Mouse (Mus musculus): ENCODE measurements at regions not wholly inside any gene's neighbourhood (a gene's known extent, or its start where the extent isn't known, plus 50 kb on each side); places are given as distances from the start of the nearest gene placed in this dataset.
A peak's percentile ranks its signal among the peaks of the same experiment; 100 is the strongest.

DNA sequence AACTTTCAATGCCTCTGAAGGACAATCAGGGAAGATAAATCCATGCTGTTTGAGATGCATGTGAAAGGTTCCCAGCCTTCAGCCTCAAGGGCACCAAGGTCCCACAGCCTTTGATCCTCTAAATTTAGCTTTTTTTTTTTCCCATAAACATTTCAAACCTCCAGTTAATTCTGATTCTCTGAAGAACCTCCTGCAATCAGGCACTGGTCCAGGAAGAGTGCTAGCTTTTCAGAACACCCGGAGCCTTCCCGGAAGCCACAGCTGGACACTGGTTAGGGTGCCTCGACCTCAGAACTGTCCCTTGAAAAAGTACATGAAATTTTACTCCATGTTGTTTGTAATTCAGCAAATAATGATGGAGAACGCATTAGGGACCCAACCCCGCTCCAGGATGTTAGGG lies 348.9 kb downstream of the Prdm2 start:
- WGBS = 75% methylated on average over 5 of the region's 5 CpGs
- Histone ChIP-seq H3K4me2 (ENCODE audit: low read depth, low read length) (no peak overlapping the region), H3K27ac (ENCODE audit: low read depth, low read length) (no peak overlapping the region), H3K27me3 (ENCODE audit: control insufficient read depth, insufficient read depth, low read length) (no peaks in the 10 kb centered on the region), H3K9me3 (ENCODE audit: control insufficient read depth, low read length) (no peaks in the 10 kb centered on the region), H3K4me1 (ENCODE audit: control insufficient read depth, insufficient read depth, low read length) (0 out of 2 replicates have a peak, but pooled peaks cover 3% of the 10 kb centered on the region), H3K36me3 (ENCODE audit: control insufficient read depth, insufficient read depth, low read length) (no peaks in the 10 kb centered on the region), H3K4me3 (ENCODE audit: low read depth, low read length) (no peak overlapping the region), H3K9ac (replicated peaks; ENCODE audit: low read depth, low read length) (no peak overlapping the region)
- no peak for ATAC-seq (ENCODE audit: low read depth)

DNA sequence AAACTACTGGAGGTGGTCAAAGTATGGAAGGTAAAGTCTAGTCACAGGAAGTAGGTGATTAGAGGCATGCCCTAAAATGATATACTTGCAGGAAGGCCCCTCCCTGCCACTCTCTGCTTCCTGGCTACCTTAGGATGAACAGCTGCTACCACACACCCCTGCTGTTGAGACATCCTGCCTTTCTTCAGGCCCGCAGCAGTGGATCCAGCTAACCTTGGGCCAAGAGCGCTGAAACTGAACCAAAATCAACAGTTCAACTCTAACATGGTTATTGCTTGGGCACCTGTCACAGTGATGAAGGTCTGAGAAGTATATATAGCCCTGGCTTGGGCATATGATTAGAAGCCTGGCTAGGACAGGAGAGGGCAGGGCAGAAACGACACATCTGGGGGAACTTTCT lies 352.4 kb downstream of the Prdm2 start:
- Histone ChIP-seq H3K27ac (ENCODE audit: low read depth, low read length) (no peak overlapping the region), H3K4me1 (ENCODE audit: control insufficient read depth, insufficient read depth, low read length) (no peaks in the 10 kb centered on the region), H3K4me3 (ENCODE audit: low read depth, low read length) (no peak overlapping the region), H3K36me3 (ENCODE audit: control insufficient read depth, insufficient read depth, low read length) (no peaks in the 10 kb centered on the region), H3K4me2 (ENCODE audit: low read depth, low read length) (no peak overlapping the region), H3K27me3 (ENCODE audit: control insufficient read depth, insufficient read depth, low read length) (no peaks in the 10 kb centered on the region), H3K9me3 (ENCODE audit: control insufficient read depth, low read length) (no peaks in the 10 kb centered on the region), H3K9ac (replicated peaks; ENCODE audit: low read depth, low read length) (no peak overlapping the region)
- 78% methylated on average over 3 of the region's 3 CpGs for WGBS
- ATAC-seq (ENCODE audit: low read depth) = no peak

DNA sequence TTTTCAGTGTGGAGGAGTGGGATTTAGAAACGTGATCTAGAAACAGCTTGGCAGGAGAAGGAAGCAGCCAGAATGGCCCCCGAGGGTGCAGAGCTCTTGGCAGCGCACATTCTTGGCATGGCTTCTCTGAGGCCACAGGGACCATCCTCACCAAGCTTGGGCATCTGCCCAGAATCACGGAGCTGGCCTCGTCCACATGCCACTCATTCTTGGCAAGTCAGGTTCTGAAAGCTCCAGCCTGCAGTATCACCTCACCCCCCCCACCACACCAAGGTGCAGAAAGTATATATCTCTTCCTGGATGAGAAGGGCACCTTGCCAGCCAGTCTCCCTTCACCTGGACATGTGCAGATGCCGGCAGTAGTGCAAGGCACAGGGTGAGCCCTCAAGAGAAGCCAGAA lies 356.2 kb downstream of the Prdm2 start:
- Histone ChIP-seq H3K9me3 (ENCODE audit: control insufficient read depth, low read length) (no peaks in the 10 kb centered on the region), H3K27ac (ENCODE audit: low read depth, low read length) (no peak overlapping the region), H3K4me1 (ENCODE audit: control insufficient read depth, insufficient read depth, low read length) (no peaks in the 10 kb centered on the region), H3K9ac (replicated peaks; ENCODE audit: low read depth, low read length) (no peak overlapping the region), H3K4me2 (ENCODE audit: low read depth, low read length) (no peak overlapping the region), H3K4me3 (ENCODE audit: low read depth, low read length) (no peak overlapping the region), H3K27me3 (ENCODE audit: control insufficient read depth, insufficient read depth, low read length) (no peaks in the 10 kb centered on the region), H3K36me3 (ENCODE audit: control insufficient read depth, insufficient read depth, low read length) (no peaks in the 10 kb centered on the region)
- WGBS = 51% methylated on average over 6 of the region's 6 CpGs
- ATAC-seq (ENCODE audit: low read depth) = peak; percentile 69; the same call in 1 of the 2 replicates

DNA sequence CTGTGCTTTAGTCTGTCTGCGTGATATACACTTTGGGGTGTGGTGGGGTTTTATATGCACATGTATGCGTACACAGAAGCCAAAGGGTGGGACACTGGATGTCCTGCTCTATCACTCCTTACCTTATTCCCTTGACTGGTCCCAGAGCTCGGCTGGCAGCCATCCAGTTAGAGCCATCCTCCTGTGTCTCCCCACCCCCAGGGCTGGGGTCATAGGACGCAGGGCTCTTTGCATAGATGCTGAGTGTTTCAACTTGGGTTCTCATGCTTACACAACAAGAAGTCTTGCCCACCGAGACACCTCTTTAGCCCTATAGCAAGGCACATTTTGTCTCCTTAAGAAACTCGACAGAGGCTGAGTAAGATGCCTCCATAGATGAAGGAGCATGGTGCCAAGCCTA lies 357.2 kb downstream of the Prdm2 start:
- no peak overlapping the region for H3K4me3 ChIP-seq (ENCODE audit: low read depth, low read length)
- H3K4me2 ChIP-seq (ENCODE audit: low read depth, low read length) = no peak overlapping the region
- WGBS = 92% methylated on average over 6 of the region's 6 CpGs
- H3K27ac ChIP-seq (ENCODE audit: low read depth, low read length) = no peak overlapping the region
- ATAC-seq (ENCODE audit: low read depth) = no peak
- no peaks in the 10 kb centered on the region for H3K36me3 ChIP-seq (ENCODE audit: control insufficient read depth, insufficient read depth, low read length)
- H3K9ac ChIP-seq (replicated peaks; ENCODE audit: low read depth, low read length) = no peak overlapping the region
- H3K9me3 ChIP-seq (ENCODE audit: control insufficient read depth, low read length) = no peaks in the 10 kb centered on the region
- H3K27me3 ChIP-seq (ENCODE audit: control insufficient read depth, insufficient read depth, low read length) = no peaks in the 10 kb centered on the region
- H3K4me1 ChIP-seq (ENCODE audit: control insufficient read depth, insufficient read depth, low read length) = no peaks in the 10 kb centered on the region

DNA sequence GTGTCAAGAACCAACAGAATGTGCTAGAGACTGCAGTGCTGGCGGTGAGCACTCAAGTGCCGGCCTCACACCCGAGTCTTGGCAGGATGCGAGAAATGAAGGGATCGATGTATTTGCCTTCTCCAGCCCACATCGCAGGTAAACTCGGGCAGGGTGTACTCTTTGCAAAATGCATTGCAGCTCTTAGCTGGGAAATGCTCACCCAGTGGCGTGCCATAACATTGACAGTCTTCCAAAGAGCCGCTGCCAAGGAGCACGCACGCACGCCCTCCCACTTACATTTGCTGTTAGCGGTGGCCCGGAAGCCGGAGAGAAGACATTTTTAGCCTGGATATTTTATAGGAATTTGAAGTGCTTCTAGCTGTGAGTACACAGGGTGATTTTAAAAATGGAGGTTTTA lies 358.9 kb downstream of the Prdm2 start:
- no peaks in the 10 kb centered on the region for H3K4me1 ChIP-seq (ENCODE audit: control insufficient read depth, insufficient read depth, low read length)
- no peak overlapping the region for H3K27ac ChIP-seq (ENCODE audit: low read depth, low read length)
- no peak overlapping the region for H3K4me2 ChIP-seq (ENCODE audit: low read depth, low read length)
- ATAC-seq (ENCODE audit: low read depth) = no peak
- H3K9me3 ChIP-seq (ENCODE audit: control insufficient read depth, low read length) = no peaks in the 10 kb centered on the region
- 90% methylated on average over 15 of the region's 15 CpGs for WGBS
- H3K27me3 ChIP-seq (ENCODE audit: control insufficient read depth, insufficient read depth, low read length) = no peaks in the 10 kb centered on the region
- no peak overlapping the region for H3K9ac ChIP-seq (replicated peaks; ENCODE audit: low read depth, low read length)
- no peaks in the 10 kb centered on the region for H3K36me3 ChIP-seq (ENCODE audit: control insufficient read depth, insufficient read depth, low read length)
- H3K4me3 ChIP-seq (ENCODE audit: low read depth, low read length) = no peak overlapping the region

DNA sequence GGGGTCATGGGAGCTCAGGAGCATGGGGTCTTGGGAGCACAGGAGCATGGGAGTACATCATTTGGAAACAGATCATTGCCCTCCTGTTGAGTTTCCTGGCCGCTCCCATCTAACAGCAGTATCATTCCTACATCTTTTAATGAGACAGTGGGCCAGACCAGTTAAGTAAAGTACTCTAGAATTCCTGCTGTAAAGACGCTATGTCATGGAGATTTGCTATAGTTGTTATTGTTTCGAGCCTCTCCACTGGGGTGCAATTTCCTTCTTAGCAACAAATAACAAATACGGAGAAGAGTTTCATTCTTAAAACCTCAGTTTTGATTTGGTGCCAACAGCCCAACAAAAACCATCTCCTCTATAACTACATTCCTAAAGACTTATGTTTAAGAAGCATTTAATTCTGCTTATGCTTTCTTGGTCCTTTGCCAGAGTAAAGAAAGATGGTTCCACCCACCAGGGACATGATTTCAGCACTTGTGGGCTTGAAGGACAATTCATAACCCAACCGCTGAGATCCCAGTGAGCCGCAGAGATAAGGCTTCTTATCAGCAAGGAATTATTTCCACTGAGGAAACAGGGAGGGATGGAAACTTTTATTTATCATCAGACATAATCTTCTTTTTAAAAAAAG lies 367.6 kb downstream of the Prdm2 start:
- Histone ChIP-seq H3K9me3 (ENCODE audit: control insufficient read depth, low read length) (no peaks in the 10 kb centered on the region), H3K9ac (replicated peaks; ENCODE audit: low read depth, low read length) (no peak overlapping the region), H3K4me3 (ENCODE audit: low read depth, low read length) (no peak overlapping the region), H3K27ac (ENCODE audit: low read depth, low read length) (no peak overlapping the region), H3K36me3 (ENCODE audit: control insufficient read depth, insufficient read depth, low read length) (no peaks in the 10 kb centered on the region), H3K4me1 (ENCODE audit: control insufficient read depth, insufficient read depth, low read length) (no peaks in the 10 kb centered on the region), H3K27me3 (ENCODE audit: control insufficient read depth, insufficient read depth, low read length) (no peaks in the 10 kb centered on the region), H3K4me2 (ENCODE audit: low read depth, low read length) (no peak overlapping the region)
- ATAC-seq (ENCODE audit: low read depth) = no peak
- WGBS = 75% methylated on average over 6 of the region's 6 CpGs

DNA sequence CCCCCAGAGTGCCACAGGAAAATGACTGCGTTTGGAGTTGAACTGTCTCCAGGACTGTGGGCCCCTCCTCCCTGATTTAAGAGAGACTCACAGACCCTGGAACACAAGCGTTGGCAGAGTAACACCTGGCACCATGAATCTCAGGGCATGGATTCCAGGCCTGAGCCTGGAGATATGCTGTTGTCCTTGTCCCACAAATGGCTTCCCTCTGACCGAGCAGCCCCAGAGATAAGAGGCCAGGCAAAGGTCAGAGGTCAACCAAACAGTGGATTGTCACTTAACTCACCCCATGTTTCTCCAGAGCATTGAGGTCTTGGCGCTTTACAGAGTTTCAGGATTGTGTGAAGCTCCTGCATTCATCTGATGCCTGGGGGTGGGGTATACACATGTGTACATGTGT lies 373.3 kb downstream of the Prdm2 start:
- Histone ChIP-seq H3K27me3 (ENCODE audit: control insufficient read depth, insufficient read depth, low read length) (no peaks in the 10 kb centered on the region), H3K36me3 (ENCODE audit: control insufficient read depth, insufficient read depth, low read length) (no peaks in the 10 kb centered on the region), H3K27ac (ENCODE audit: low read depth, low read length) (no peak overlapping the region), H3K4me1 (ENCODE audit: control insufficient read depth, insufficient read depth, low read length) (no peaks in the 10 kb centered on the region), H3K4me3 (ENCODE audit: low read depth, low read length) (no peak overlapping the region), H3K9me3 (ENCODE audit: control insufficient read depth, low read length) (no peaks in the 10 kb centered on the region), H3K4me2 (ENCODE audit: low read depth, low read length) (no peak overlapping the region), H3K9ac (replicated peaks; ENCODE audit: low read depth, low read length) (no peak overlapping the region)
- ATAC-seq (ENCODE audit: low read depth) = no peak
- WGBS = 55% methylated on average over 4 of the region's 4 CpGs

DNA sequence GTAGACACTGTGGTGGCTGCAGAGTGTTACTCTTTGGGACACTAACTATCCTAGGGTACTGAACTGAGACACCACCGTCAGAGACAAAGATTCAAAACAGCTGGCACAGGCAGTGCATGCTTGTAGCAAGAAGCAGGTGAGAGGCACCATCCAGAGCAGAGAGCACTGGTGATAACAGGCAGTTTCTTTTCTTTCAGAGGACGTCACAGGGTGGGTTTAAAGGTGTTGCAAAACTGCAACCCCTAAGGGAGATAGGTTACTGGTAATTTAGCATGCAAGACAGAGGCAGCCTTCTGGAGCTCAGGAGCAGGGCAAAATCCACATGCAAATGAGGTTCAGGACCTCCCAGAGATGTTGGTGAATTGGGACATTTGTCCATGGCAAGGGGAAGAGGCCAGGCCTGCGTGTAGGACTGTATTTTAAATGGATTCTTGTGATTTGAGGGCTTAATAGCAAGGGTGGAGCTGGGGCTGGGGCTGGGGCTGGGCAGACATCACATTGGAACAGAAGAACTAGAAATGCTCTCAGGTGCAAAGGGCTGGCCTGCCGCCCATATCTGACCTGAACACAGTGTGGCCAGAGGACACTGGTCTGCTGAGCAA lies 374.3 kb downstream of the Prdm2 start:
- H3K4me3 ChIP-seq (ENCODE audit: low read depth, low read length) = no peak overlapping the region
- no peak for ATAC-seq (ENCODE audit: low read depth)
- no peaks in the 10 kb centered on the region for H3K27me3 ChIP-seq (ENCODE audit: control insufficient read depth, insufficient read depth, low read length)
- no peaks in the 10 kb centered on the region for H3K9me3 ChIP-seq (ENCODE audit: control insufficient read depth, low read length)
- no peaks in the 10 kb centered on the region for H3K4me1 ChIP-seq (ENCODE audit: control insufficient read depth, insufficient read depth, low read length)
- no peak overlapping the region for H3K9ac ChIP-seq (replicated peaks; ENCODE audit: low read depth, low read length)
- H3K36me3 ChIP-seq (ENCODE audit: control insufficient read depth, insufficient read depth, low read length) = no peaks in the 10 kb centered on the region
- H3K27ac ChIP-seq (ENCODE audit: low read depth, low read length) = no peak overlapping the region
- WGBS = 60% methylated on average over 4 of the region's 4 CpGs
- no peak overlapping the region for H3K4me2 ChIP-seq (ENCODE audit: low read depth, low read length)

DNA sequence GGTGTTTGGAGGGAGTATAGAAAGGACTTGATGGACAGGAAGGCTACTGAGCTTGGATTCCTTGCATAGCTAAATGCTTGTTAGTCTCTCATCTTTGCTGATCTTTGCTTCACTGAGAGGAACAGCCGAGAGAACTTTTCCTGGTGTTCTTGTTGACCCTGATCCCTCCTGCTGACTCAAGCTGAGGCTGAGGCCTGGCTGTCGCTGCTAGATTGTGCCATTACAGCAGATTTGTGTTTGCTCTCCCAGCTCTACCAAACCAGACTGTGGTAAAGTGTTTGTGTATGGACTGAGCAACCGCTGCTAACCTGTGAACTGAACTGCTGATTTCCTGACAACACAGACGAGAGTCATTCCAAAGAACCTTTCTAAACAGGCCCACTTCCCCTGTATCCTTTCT lies 375.2 kb downstream of the Prdm2 start:
- Histone ChIP-seq H3K27ac (ENCODE audit: low read depth, low read length) (no peak overlapping the region), H3K4me2 (ENCODE audit: low read depth, low read length) (no peak overlapping the region), H3K36me3 (ENCODE audit: control insufficient read depth, insufficient read depth, low read length) (no peaks in the 10 kb centered on the region), H3K4me1 (ENCODE audit: control insufficient read depth, insufficient read depth, low read length) (no peaks in the 10 kb centered on the region), H3K9ac (replicated peaks; ENCODE audit: low read depth, low read length) (no peak overlapping the region), H3K9me3 (ENCODE audit: control insufficient read depth, low read length) (no peaks in the 10 kb centered on the region), H3K27me3 (ENCODE audit: control insufficient read depth, insufficient read depth, low read length) (no peaks in the 10 kb centered on the region), H3K4me3 (ENCODE audit: low read depth, low read length) (no peak overlapping the region)
- 76% methylated on average over 4 of the region's 4 CpGs for WGBS
- ATAC-seq (ENCODE audit: low read depth) = no peak
